Mouse (Mus musculus) R1 (cell line): ENCODE results near the gene Pip4k2b.

Experiments used
- DNase-seq: peaks from one replicate; pipeline ENCODE4 v3.0.0-alpha.2; 2018; ENCODE audit warnings: low read depth, low spot score

Pip4k2b gene

DNA sequence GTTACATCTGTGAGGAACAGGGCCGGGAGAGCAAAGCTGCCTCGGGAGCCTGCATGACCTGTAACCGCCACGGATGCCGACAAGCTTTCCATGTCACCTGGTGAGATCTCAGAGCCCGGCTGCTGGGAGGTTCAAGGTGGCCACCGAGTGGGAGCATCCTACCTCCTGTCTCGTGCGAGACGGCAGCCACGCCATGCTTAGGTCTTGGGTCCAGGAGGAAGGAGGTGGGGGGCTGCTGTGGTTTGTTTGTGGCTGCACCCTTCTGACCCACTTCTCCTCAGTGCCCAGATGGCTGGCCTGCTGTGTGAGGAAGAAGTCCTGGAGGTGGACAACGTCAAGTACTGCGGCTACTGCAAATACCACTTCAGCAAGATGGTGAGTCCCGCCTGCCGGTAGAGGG lies 77.7 kb downstream of the Pip4k2b start:
- DNase-seq: no peak

- DNase-seq: peak; percentile 85
Measured at GRCm38 (mm10) chr11:97666221-97666620, 78.3 kb downstream of the Pip4k2b start.

DNA sequence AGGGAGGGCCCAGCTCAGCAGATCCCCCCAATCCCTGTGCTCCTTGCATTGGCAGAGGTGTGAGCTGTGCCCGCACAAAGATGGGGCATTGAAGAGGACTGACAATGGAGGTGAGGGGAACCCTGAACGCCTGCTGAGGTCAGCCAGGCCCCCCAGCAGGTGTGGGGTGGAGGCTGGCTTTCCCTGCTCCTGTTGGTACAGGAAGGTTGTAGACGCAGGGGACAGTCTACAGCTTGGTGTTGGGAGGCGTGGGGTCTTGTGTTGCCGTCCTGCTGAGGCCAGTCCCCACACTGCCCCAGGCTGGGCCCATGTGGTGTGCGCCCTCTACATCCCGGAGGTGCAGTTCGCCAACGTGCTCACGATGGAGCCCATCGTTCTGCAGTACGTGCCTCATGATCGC lies 79.1 kb downstream of the Pip4k2b start:
- DNase-seq: no peak
